Mouse (Mus musculus) erythroblast, embryonic 14.5 days (primary cell): Measurements from ENCODE around the gene B4galnt3.

Experiments used
- GATA1 ChIP-seq: IDR thresholded peaks from 2 replicates; pipeline ENCODE4 v1.6.1; 2012; ENCODE audit warnings: low read length, inconsistent platforms, mixed read lengths
- TAL1 ChIP-seq: IDR thresholded peaks from 3 replicates; pipeline ENCODE4 v1.6.1; 2012; ENCODE audit warnings: low read length, inconsistent platforms, mixed read lengths

GRCm38 (mm10) chr6:120343992-120344391 is 49.6 kb upstream of the B4galnt3 start:
- TF ChIP-seq TAL1: no peak
- TF ChIP-seq GATA1: no peak
